Mouse (Mus musculus) kidney, adult 18-20 months (tissue): ENCODE measurements around the gene Arnt2.

Experiments
- DNase-seq: peaks from one replicate; pipeline ENCODE4 v3.0.0; 2021

Gene Arnt2

DNA sequence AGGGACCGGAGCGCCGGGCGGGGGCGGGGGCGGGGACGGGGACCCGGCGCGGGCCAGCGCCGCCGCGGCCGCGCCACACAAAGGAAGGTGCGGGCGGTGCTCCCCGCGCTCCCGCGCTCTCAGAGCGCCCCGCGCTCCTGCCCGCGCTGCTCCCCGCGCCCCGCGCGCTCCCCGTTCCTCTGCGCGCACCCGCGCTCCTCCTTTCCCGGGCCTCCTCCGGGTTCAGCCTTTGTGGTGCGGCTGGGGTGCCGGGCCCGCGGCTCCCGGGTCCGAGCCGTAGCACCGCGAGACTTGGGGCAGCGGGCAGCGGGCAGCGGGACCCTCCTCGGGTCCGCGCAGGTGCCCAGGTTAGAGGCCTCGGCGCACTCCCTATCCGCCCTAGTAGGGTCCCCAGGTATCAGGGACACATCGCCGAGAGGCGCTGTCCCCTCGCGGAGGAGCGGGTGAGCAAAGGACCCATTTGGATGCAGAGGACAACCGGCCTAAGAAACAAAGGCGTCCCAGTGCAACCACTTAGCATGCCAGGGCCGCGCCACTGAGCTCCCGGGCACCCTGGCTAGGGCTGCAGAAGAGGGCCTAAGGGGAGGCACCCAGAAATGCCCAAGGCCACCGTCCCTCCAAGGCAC, at the start of gene Arnt2:
Gene Arnt2 (minus strand): TSS at position 281 of the 626 bp plus-strand sequence.
- peak; percentile 52 for DNase-seq

- DNase-seq = no peak
Observed at GRCm38 (mm10) chr7:84451681-84452080, 41.7 kb upstream of the Arnt2 start.

DNA sequence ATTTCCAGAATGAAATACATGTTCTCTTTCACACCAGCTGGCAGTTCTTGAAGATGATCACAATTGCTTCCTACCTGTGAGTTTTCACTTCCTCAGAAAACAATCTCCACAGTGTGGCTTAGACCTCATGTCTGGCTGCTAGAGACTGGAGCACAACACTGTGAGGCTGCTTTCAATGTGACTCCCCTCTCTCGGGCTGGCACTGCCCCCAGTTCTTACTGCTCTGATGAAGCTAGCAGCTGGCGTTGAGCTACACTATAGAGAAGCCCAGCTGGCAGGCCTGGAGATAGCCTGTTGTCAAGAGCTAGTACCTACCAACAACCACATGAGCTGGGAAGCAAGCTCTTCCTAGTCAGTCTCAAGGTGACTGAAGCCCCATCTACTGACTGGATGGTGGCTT, 39.1 kb upstream of the Arnt2 start:
- DNase-seq = no peak

DNA sequence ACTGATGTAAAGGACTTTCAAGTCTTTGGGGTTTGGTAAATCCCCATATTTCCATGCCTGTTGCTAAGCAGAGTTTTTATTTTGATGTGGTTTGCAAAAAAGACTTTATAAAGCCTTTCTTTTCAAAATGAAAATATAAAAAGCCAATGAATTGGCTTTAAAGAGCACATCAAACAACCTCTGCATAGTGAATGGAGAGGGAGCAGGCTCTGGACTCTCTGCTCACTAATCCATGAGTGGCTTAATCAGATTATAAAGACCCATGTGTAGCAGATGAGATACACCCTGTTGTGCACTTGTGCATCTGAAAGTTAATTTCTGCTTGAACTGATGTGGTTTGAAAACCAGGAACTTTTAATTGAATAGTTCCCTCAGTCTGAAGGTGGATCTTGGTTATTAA, 38.5 kb upstream of the Arnt2 start:
- no peak for DNase-seq

DNA sequence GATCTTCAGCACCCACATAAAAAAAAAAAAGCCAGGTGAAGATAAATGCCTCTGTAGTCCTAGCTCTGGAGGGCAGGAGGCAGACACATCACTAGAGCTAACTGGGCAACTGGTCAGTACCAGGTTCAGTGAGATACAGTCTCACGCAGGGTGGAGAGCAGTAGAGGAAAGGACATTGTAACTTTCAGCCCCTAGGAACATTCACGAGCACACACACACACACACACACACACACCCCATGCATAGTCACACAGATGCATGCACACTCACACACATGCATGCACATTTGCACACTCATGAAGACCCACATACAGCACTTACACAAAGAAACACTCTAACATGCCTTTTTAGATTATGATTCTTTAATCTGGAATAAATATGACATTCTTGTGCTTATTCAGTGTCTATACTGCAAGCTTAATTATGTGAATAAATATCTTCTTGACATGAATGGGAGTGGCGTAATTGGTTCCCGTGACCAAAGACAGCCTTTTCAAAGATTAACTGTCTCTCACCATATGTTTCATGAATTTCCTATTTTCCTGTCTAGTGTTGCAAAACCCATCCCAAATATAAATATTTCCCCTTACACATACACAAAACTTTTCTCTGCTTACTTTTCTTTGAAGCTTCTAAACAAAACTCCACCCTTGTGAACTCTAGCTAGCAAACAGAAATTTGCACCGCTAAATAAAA, 37.9 kb upstream of the Arnt2 start:
- no peak for DNase-seq

DNA sequence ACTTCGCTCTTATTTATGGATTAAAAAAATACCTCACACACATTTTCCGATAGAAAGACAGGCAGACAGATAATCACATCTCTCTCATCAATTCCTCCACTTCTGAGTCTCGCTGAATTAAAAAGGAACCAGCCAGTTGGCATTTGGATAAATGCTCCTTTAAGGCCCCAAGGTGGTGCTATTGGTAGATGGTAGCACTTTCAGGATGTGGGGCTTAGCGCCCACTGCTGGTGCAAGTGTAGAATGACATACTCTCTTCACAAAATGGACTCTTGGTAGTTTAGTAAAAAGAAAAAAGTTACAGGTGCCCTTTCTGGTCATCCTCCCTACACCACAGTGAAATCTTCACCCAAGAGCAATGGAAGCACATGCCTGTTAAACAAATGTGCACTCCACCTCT, 37.1 kb upstream of the Arnt2 start:
- peak; percentile 47 for DNase-seq

GRCm38 (mm10) chr7:84442343-84442911, 32.5 kb upstream of the Arnt2 start:
- DNase-seq = no peak

GRCm38 (mm10) chr7:84439606-84440005, 29.6 kb upstream of the Arnt2 start:
- DNase-seq = no peak

DNA sequence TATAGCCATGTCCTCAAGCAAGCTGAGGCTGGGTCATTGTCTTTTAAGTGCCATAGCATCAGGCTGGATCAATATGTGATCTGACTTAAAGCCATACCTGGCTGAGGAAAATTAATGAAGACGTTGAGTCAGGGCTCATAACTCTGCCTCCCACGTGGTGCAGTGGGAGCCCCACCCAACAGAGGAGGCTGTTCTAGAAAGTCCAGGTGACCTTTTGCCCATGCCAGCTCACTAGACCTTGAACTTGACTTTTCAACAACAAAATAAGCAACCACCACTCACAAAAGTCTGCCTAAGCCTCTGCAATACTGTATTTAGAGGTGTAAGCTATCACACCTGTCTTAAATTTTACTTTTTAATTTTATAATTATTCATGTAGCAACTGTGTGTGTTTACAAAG, 24.9 kb upstream of the Arnt2 start:
- DNase-seq = no peak

GRCm38 (mm10) chr7:84432151-84432550, 22.2 kb upstream of the Arnt2 start:
- no peak for DNase-seq

GRCm38 (mm10) chr7:84427221-84427620, 17.2 kb upstream of the Arnt2 start:
- no peak for DNase-seq

- DNase-seq = peak; percentile 59
Observed at GRCm38 (mm10) chr7:84424670-84425385, 14.9 kb upstream of the Arnt2 start.

- no peak for DNase-seq
Observed at GRCm38 (mm10) chr7:84421753-84422152, 11.8 kb upstream of the Arnt2 start.

- no peak for DNase-seq
Observed at GRCm38 (mm10) chr7:84421291-84421665, 11.3 kb upstream of the Arnt2 start.

GRCm38 (mm10) chr7:84420581-84421290, 10.8 kb upstream of the Arnt2 start:
- DNase-seq = no peak

DNA sequence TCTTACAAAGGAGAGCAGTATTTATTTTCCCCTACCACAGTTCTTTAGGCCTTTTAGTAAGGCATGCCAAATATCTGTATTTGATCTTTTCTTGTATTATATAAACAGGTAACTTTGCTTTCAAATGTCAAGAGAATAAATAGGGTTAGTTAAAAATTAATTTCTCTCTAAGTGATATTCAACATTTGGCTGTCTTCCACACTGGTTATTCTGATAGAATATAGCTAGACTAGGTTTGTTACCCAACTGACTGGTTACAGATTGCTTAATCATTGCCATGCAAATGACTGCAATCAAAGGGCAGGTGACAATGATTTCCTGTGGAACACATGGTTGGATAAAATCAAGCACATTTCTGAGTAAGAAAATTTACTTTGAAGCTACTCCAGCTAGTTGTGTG, 7.5 kb upstream of the Arnt2 start:
- no peak for DNase-seq

GRCm38 (mm10) chr7:84412570-84412969, 2.6 kb upstream of the Arnt2 start:
- no peak for DNase-seq

- DNase-seq = peak; percentile 66
Observed at GRCm38 (mm10) chr7:84409241-84409895, 608 bp downstream of the Arnt2 start.

DNA sequence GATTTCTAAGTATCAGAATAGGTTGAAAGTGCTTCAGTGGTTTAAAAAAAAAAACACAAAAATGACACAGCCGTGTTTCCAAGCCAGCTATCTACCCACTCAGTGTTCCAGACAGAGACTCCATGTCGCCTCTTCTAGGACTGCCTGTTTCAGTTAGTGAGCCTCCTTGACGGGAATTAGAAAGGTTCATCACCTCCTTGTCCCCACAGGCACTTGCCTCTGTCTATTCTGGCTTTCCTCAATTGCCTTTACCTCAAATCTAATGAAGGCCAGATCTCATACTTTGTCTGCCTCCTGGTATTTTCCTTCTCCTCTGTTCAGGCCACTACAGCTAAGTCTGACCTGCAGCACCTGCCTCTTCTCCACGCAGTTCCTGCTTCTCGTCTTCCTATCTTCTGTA, 1.7 kb downstream of the Arnt2 start:
- no peak for DNase-seq

- no peak for DNase-seq
Observed at GRCm38 (mm10) chr7:84403371-84403770, 6.6 kb downstream of the Arnt2 start.

- DNase-seq = no peak
Observed at GRCm38 (mm10) chr7:84401641-84402455, 8.1 kb downstream of the Arnt2 start.

DNA sequence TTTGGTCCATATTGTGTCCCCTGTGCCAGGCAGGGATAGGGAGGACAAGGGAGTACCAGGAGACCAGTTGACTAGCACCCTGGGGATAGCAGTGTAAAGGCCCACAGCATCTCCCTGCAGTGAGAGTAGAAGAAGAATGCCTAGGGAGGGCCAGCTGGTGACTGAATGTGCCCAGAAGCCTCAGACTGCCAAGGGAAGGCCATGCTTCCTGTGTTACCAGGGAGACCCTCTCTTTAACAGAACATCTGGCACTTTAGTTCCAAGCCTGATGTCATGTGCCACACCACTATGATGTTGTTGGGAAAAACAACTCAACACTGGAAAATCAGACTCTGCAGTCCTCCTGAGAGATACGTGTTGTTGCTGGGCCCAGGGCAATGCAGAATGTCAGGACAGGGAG, 12.7 kb downstream of the Arnt2 start:
- no peak for DNase-seq
